Comparison of ENCODE assay signal across 9 mouse cellular contexts in genomic region chr1:112456047-112456446, GRCm38 (mm10).
A peak's percentile ranks its signal among the peaks of the same experiment; 100 is the strongest.
DNase-seq lines count a peak whose midpoint lies in the region; ATAC-seq and TF ChIP-seq lines count a peak whose summit lies in the region.
"Had no signal": no experiment of that assay in that cellular context is flagged by ENCODE, and none has a peak within 500 bp of the region (broad histone marks: within the 10 kb centered on the region; RNA-seq: fewer than 3 reads in every experiment).

No protein-coding gene starts in this region.

- H3K4me1 ChIP-seq in lung, embryonic 14.5 days (ENCODE audit: insufficient read depth) = no peaks in the 10 kb centered on the region
- H3K4me1 ChIP-seq in forebrain, embryonic 11.5 days (replicated peaks; ENCODE audit: control insufficient read depth, insufficient read depth, low read length) = no peaks in the 10 kb centered on the region
- no peaks in the 10 kb centered on the region for H3K4me1 ChIP-seq in kidney, embryonic 14.5 days (ENCODE audit: control insufficient read depth, insufficient read depth, low read length)
- no peaks in the 10 kb centered on the region for H3K4me1 ChIP-seq in midbrain, embryonic 10.5 days
- H3K4me1 ChIP-seq: embryonic facial prominence, embryonic 13.5 days had no signal

- DNase-seq in lung, embryonic 14.5 days = peak; percentile 57
- DNase-seq in lung, postnatal 4 days = no peak
- DNase-seq in adrenal gland, postnatal 14 days = peak; percentile 20
- DNase-seq in forebrain, embryonic 11.5 days (ENCODE audit: low spot score) = peak; percentile 80
- peak; percentile 58 for DNase-seq in midbrain, embryonic 10.5 days (ENCODE audit: low spot score)
- DNase-seq in splenic B cell, adult 2 months (ENCODE audit: low read depth, low spot score) = peak; percentile 1
- DNase-seq in thymus, postnatal 10 days (ENCODE audit: low spot score in 2 of 2) = no peak

- no peak overlapping the region for H3K4me3 ChIP-seq in lung, embryonic 14.5 days (ENCODE audit: low read depth, low read length)
- no peak overlapping the region for H3K4me3 ChIP-seq in forebrain, embryonic 11.5 days (ENCODE audit: low read depth, low read length)
- no peak overlapping the region for H3K4me3 ChIP-seq in kidney, embryonic 14.5 days (ENCODE audit: low read length)
- no peak overlapping the region for H3K4me3 ChIP-seq in midbrain, embryonic 10.5 days
- H3K4me3 ChIP-seq: embryonic facial prominence, embryonic 13.5 days had no signal

- no peak overlapping the region for H3K27ac ChIP-seq in lung, embryonic 14.5 days (ENCODE audit: low read depth)
- H3K27ac ChIP-seq in forebrain, embryonic 11.5 days (ENCODE audit: low read depth, low read length) = no peak overlapping the region
- H3K27ac ChIP-seq in kidney, embryonic 14.5 days (ENCODE audit: low read depth, low read length) = no peak overlapping the region
- no peak overlapping the region for H3K27ac ChIP-seq in midbrain, embryonic 10.5 days (replicated peaks)
- H3K27ac ChIP-seq: embryonic facial prominence, embryonic 13.5 days had no signal

- H3K4me2 ChIP-seq in lung, embryonic 14.5 days = no peak overlapping the region
- H3K4me2 ChIP-seq in forebrain, embryonic 11.5 days (ENCODE audit: low read depth, low read length, severe bottlenecking) = no peak overlapping the region
- H3K4me2 ChIP-seq in kidney, embryonic 14.5 days (replicated peaks; ENCODE audit: low read depth, low read length) = no peak overlapping the region
- H3K4me2 ChIP-seq: embryonic facial prominence, embryonic 13.5 days had no signal

- TF ChIP-seq CTCF in lung, embryonic 14.5 days (IDR thresholded peaks at IDR 0.05; ENCODE audit: low read depth) = no peak

- no peaks in the 10 kb centered on the region for H3K36me3 ChIP-seq in lung, embryonic 14.5 days (ENCODE audit: insufficient read depth)
- H3K36me3 ChIP-seq in forebrain, embryonic 11.5 days (ENCODE audit: control insufficient read depth, insufficient read depth, low read length) = no peaks in the 10 kb centered on the region
- H3K36me3 ChIP-seq in kidney, embryonic 14.5 days (ENCODE audit: control insufficient read depth, insufficient read depth, low read length) = no peaks in the 10 kb centered on the region
- H3K36me3 ChIP-seq in midbrain, embryonic 10.5 days = no peaks in the 10 kb centered on the region
- H3K36me3 ChIP-seq in splenic B cell, adult 2 months (ENCODE audit: control insufficient read depth, insufficient read depth, low read length, poor library complexity, severe bottlenecking) = no peaks in the 10 kb centered on the region
- H3K36me3 ChIP-seq: embryonic facial prominence, embryonic 13.5 days had no signal

- WGBS in lung, embryonic 14.5 days = 33% methylated on average over 11 of the region's 11 CpGs
- WGBS in forebrain, embryonic 11.5 days = 39% methylated on average over 11 of the region's 11 CpGs
- 37% methylated on average over 11 of the region's 11 CpGs for WGBS in kidney, embryonic 14.5 days
- 38% methylated on average over 11 of the region's 11 CpGs for WGBS in midbrain, embryonic 10.5 days

- no peak for ATAC-seq in lung, embryonic 14.5 days (ENCODE audit: insufficient read depth)
- peak; percentile 71 for ATAC-seq in forebrain, embryonic 11.5 days (replicated peaks; ENCODE audit: low FRiP score)
- ATAC-seq in kidney, embryonic 14.5 days (ENCODE audit: low FRiP score, low TSS enrichment) = peak; percentile 64; the same call in 1 of the 2 replicates

- H3K9me3 ChIP-seq in lung, embryonic 14.5 days (ENCODE audit: low read depth, low read length) = no peaks in the 10 kb centered on the region
- H3K9me3 ChIP-seq in forebrain, embryonic 11.5 days (ENCODE audit: control insufficient read depth, low read length) = no peaks in the 10 kb centered on the region
- H3K9me3 ChIP-seq in kidney, embryonic 14.5 days (ENCODE audit: control insufficient read depth, low read length) = no peaks in the 10 kb centered on the region
- H3K9me3 ChIP-seq in midbrain, embryonic 10.5 days (replicated peaks) = no peaks in the 10 kb centered on the region
- H3K9me3 ChIP-seq: embryonic facial prominence, embryonic 13.5 days had no signal

- no peaks in the 10 kb centered on the region for H3K27me3 ChIP-seq in lung, embryonic 14.5 days (ENCODE audit: insufficient read depth, low read length)
- H3K27me3 ChIP-seq in forebrain, embryonic 11.5 days (ENCODE audit: control insufficient read depth, insufficient read depth, low read length) = no peaks in the 10 kb centered on the region
- H3K27me3 ChIP-seq in kidney, embryonic 14.5 days (ENCODE audit: control insufficient read depth, insufficient read depth, low read length) = no peaks in the 10 kb centered on the region
- H3K27me3 ChIP-seq in midbrain, embryonic 10.5 days (ENCODE audit: low read depth, poor library complexity, severe bottlenecking) = no peaks in the 10 kb centered on the region
- H3K27me3 ChIP-seq in splenic B cell, adult 2 months (ENCODE audit: control insufficient read depth, insufficient read depth, low read length, poor library complexity, severe bottlenecking) = no peaks in the 10 kb centered on the region
- H3K27me3 ChIP-seq: embryonic facial prominence, embryonic 13.5 days had no signal

- H3K9ac ChIP-seq in lung, embryonic 14.5 days = no peak overlapping the region
- H3K9ac ChIP-seq in forebrain, embryonic 11.5 days (ENCODE audit: low read length) = no peak overlapping the region
- H3K9ac ChIP-seq in kidney, embryonic 14.5 days (ENCODE audit: low read depth, low read length) = no peak overlapping the region
- H3K9ac ChIP-seq: embryonic facial prominence, embryonic 13.5 days had no signal

Comparison
In these comparisons a context has a peak if more than half of its experiments do, and no peak if none do; other contexts are left out.
1. DNase-seq: peak in lung, embryonic 14.5 days (single experiment), adrenal gland, postnatal 14 days (single experiment), forebrain, embryonic 11.5 days (single experiment), midbrain, embryonic 10.5 days (single experiment) and splenic B cell, adult 2 months (single experiment); none in lung, postnatal 4 days (0 of 2) and thymus, postnatal 10 days (0 of 2).